Mouse (Mus musculus) hindbrain, embryonic 11.5 days (tissue): ENCODE results near the gene Arl3. TPM values are rescaled to one million over a fixed set of nuclear protein-coding genes. Genes with fewer than 3 reads are reported as not detected.

Source experiments
- ATAC-seq: fragments of 200-750 bp; cut with Nextera tagmentation; 2 replicates; pipeline ENCODE4 v1.8.0; 2017; ENCODE audit warnings: mild to moderate bottlenecking, moderate TSS enrichment, moderate library complexity; ENCODE audit not compliant: low FRiP score
- DNase-seq: peaks from one replicate; pipeline ENCODE4 v3.0.0-alpha.2; 2015; ENCODE audit warnings: low spot score
- H3K27ac ChIP-seq: fragments of 300-500 bp; sonication (generic); 2 replicates; pipeline ENCODE4 v1.5.1; 2014; ENCODE audit warnings: mild to moderate bottlenecking, low read depth, low read length
- H3K27me3 ChIP-seq: fragments of 300-500 bp; sonication (generic); 2 replicates; pipeline ENCODE4 v1.6.1; 2014; ENCODE audit warnings: mild to moderate bottlenecking, low read length, moderate library complexity, mixed read lengths; ENCODE audit not compliant: control insufficient read depth, insufficient read depth
- H3K36me3 ChIP-seq: fragments of 300-500 bp; sonication (generic); 2 replicates; pipeline ENCODE4 v1.6.1; 2014; ENCODE audit warnings: mild to moderate bottlenecking, low read length, moderate library complexity, mixed read lengths; ENCODE audit not compliant: control insufficient read depth, insufficient read depth
- H3K4me1 ChIP-seq: fragments of 300-500 bp; sonication (generic); replicated peaks from 2 replicates; pipeline ENCODE4 v1.6.1; 2014; ENCODE audit warnings: low read length, mixed read lengths; ENCODE audit not compliant: control insufficient read depth, insufficient read depth
- H3K4me2 ChIP-seq: fragments of 300-500 bp; sonication (generic); replicated peaks from 2 replicates; pipeline ENCODE4 v1.6.1; 2014; ENCODE audit warnings: mild to moderate bottlenecking, low read depth, low read length
- H3K4me3 ChIP-seq: fragments of 300-500 bp; sonication (generic); 2 replicates; pipeline ENCODE4 v1.5.1; 2014; ENCODE audit warnings: low read depth, low read length
- H3K9ac ChIP-seq: fragments of 300-500 bp; sonication (generic); 2 replicates; pipeline ENCODE4 v1.6.1; 2014; ENCODE audit warnings: low read depth, low read length
- H3K9me3 ChIP-seq: fragments of 300-500 bp; sonication (generic); 2 replicates; pipeline ENCODE4 v1.6.1; 2016; ENCODE audit warnings: low read length; ENCODE audit not compliant: control insufficient read depth
- WGBS: fragments of 180-500 bp; shearing (Covaris S2); extraction: QIAGEN DNeasy Blood & Tissue Kit; methylation state at CpG from one replicate; pipeline ENCODE4 v1.1.7; 2014; 5-methylcytosine and 5-hydroxymethylcytosine counted together
- polyA plus RNA-seq: library from polyadenylated mRNA; unstranded; fragments of >200 nt; fragmentation: Nextera tagmentation; extraction: Ambion mirVana; gene quantifications from 2 replicates; pipeline ENCODE4 v1.2.1, GENCODE M21; 2014

Gene Arl3
- polyA plus RNA-seq, 1 experiment from 2014 or later: 160 TPM

DNA sequence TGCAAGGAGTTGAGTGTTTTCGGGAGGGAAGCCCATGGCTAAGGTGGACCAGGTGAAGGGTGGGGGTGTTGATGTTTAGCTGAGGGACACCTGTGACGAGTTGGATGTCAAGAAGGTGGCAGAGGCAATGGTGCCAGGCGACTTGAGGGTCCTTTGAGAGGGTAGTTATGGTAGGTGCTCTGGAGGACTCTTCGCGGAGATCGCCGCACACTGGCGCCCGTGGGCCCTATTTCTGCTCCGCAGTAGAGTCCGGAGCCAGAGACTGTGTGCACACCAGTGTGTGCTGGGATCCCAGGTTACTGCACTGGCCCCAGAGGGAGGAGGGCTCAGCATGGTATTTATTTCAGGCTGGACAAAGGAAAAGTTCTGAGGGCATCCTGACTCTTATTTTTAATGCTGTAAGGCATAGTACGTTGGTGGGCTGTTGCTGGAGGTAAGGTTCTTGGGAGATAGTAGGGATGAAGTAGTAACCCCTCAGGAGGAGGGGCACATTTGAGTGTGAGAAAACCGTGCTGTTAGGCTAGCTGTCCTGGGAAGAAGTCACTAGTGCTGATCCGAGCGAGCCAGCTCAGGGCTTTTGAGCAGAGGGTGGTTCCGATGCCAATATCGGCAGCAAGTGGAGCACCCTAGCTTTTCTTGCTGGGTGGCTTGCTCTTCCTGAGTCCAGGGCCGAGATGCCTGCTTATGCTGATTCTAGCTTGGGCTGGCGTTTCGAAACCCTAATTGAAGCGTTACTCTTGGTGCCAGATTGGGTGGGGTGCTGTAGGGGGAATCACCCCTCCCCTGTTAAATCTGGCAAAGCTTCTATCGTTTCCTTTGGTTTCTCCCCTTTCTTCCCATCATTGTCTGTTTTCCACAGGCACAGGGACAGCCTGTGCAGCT is 26.6 kb upstream of the Arl3 start:
- Histone ChIP-seq H3K4me1 (peaks cover 2% of the 10 kb centered on the region; the same call in 1 of the 2 replicates), H3K9me3 (no peaks in the 10 kb centered on the region), H3K27ac (peak overlapping the region; percentile 54; the same call in 1 of the 2 replicates), H3K36me3 (0 out of 2 replicates have a peak, but pooled peaks cover 2% of the 10 kb centered on the region), H3K27me3 (no peaks in the 10 kb centered on the region), H3K4me2 (peak overlapping the region; percentile 93), H3K9ac (peak overlapping the region; percentile 80), H3K4me3 (peak overlapping the region; percentile 98)
- ATAC-seq (peak; percentile 38), DNase-seq (peak; percentile 10)
- WGBS: 26% methylated on average over 22 of the region's 22 CpGs

DNA sequence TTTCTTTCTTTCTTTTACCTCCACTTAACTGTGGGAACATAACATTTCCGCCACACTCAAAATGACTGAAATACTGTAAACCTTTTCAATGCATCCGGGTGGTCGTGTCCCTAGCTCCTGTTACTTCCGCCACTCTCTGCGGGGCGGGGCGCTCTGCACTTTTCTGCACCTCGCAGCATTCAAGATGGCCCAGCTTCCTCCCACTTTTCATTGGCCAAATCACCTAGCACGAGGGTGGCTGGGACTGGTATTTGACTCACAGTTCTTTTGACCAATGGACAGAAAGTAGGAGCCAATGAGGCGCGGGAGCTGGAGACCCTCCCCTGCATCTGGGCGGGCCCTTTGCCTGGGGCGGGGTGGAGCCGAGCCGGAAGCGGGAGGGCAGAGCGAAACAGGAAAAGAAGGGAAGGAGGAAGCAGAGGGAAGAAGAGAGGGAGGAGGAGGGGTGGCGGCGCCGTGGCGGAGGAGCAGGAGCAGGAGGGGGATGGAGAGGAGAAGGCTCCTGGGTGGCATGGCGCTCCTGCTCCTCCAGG is 25.8 kb upstream of the Arl3 start, which contains the start of gene Wbp1l:
Wbp1l (plus strand) TSS at position 365 of the 533 bp plus-strand sequence.
- DNase-seq (peak; percentile 97), ATAC-seq (peak; percentile 99)
- peak within 1 kb of the TSS; percentile 93 for H3K4me2 ChIP-seq
- under 1% methylated on average over 21 of the region's 22 CpGs for WGBS
- H3K4me3 ChIP-seq: peak within 1 kb of the TSS; percentile 98
- peak within 1 kb of the TSS; percentile 80 for H3K9ac ChIP-seq
- H3K36me3 ChIP-seq: 0 out of 2 replicates have a peak, but pooled peaks cover 2% of the 10 kb centered on the region
- no peaks in the 10 kb centered on the region for H3K9me3 ChIP-seq
- H3K27me3 ChIP-seq: no peaks in the 10 kb centered on the region
- peaks cover 2% of the 10 kb centered on the region; the same call in 1 of the 2 replicates for H3K4me1 ChIP-seq
- H3K27ac ChIP-seq: peak within 1 kb of the TSS; percentile 54; the same call in 1 of the 2 replicates

DNA sequence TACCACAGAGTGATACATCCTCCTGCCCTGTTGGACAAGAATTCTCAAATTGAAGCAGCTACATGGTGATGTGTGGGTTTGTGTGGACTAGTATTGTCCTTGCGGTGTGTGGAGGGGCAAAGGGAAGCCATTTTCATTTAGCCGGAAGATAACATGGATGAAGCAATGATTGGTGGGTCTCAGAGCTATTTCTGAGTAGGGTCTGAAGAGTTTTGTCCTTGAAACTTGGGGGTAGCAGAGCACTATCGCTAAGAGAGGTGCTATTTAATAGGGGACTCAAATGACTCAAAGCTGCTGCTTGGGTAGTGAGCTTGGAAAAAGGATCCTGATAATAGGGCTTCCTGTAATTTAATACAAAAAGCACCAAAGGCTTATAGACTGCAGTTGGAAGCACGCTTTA is 25.2 kb upstream of the Arl3 start:
- peak; percentile 19 for DNase-seq
- Histone ChIP-seq H3K4me2 (no peak overlapping the region), H3K27me3 (no peaks in the 10 kb centered on the region), H3K36me3 (0 out of 2 replicates have a peak, but pooled peaks cover 2% of the 10 kb centered on the region), H3K9me3 (no peaks in the 10 kb centered on the region), H3K27ac (no peak overlapping the region), H3K4me3 (peak overlapping the region; percentile 98; the same call in 1 of the 2 replicates), H3K9ac (no peak overlapping the region; the same call in 1 of the 2 replicates), H3K4me1 (peaks cover 2% of the 10 kb centered on the region; the same call in 1 of the 2 replicates)
- ATAC-seq: no peak
- WGBS: 82% methylated on average over 4 of the region's 4 CpGs

DNA sequence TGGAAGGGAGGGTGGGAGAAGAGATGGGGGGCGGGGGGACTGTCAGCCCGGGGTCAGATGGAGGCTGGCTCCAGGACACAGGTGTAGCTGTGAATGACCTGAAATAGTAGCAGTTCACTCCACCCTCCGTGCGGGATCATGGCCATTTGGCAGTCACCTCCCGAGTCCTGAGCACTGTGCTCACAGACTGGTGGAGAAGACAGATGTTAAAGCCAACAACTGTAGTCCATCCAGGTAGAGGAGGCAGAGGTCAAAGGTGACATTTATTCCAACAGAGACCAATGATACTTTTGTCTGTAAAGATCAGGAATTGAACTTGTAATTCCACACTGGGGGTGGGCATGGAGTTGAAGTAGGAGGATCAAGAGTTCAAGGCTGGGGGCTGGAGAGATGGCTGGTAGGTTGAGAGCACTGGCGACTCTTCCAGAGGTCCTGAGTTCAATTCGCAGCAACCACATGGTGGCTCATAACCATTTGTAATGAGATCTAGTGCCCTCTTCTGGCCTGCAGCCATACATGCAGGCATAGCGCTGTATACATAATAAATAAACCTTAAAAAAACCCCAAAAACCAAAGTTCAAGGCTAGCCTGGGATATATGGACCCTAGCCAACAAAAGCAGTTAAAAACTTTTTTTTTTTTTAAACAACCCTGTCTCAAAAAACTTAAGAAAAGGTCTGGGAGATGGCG is 19.9 kb upstream of the Arl3 start:
- Histone ChIP-seq H3K4me1 (no peaks in the 10 kb centered on the region), H3K4me2 (no peak overlapping the region), H3K9ac (no peak overlapping the region), H3K4me3 (no peak overlapping the region), H3K27ac (no peak overlapping the region), H3K27me3 (no peaks in the 10 kb centered on the region), H3K36me3 (peaks cover 2% of the 10 kb centered on the region; the same call in 1 of the 2 replicates), H3K9me3 (no peaks in the 10 kb centered on the region)
- ATAC-seq: no peak
- DNase-seq: no peak
- WGBS: 92% methylated on average over 9 of the region's 9 CpGs

DNA sequence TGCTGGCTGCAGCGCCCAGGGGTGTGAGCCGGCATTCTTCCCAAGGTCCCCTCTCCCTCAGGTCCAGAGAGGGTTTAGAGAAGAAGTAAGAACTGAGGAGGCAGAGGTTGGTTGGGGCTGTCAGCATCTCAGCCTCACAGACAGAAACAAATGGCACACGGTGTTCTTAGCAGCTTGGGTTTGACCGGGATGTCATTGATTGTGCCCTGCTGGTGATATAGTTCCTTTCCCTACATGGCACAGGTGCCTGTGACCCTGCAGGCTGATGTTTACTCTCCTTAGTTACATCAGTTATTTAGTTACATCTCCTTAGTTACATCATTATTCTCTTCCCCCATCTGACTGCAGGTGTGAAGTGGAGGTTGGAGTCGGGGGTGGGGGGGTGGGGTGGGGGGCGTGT is 18.6 kb upstream of the Arl3 start:
- peaks cover 2% of the 10 kb centered on the region; the same call in 1 of the 2 replicates for H3K36me3 ChIP-seq
- H3K4me2 ChIP-seq: no peak overlapping the region
- DNase-seq (no peak), ATAC-seq (no peak)
- 87% methylated on average over 6 of the region's 6 CpGs for WGBS
- no peak overlapping the region for H3K9ac ChIP-seq
- H3K27ac ChIP-seq: no peak overlapping the region
- no peaks in the 10 kb centered on the region for H3K4me1 ChIP-seq
- H3K4me3 ChIP-seq: no peak overlapping the region
- H3K9me3 ChIP-seq: no peaks in the 10 kb centered on the region
- no peaks in the 10 kb centered on the region for H3K27me3 ChIP-seq

DNA sequence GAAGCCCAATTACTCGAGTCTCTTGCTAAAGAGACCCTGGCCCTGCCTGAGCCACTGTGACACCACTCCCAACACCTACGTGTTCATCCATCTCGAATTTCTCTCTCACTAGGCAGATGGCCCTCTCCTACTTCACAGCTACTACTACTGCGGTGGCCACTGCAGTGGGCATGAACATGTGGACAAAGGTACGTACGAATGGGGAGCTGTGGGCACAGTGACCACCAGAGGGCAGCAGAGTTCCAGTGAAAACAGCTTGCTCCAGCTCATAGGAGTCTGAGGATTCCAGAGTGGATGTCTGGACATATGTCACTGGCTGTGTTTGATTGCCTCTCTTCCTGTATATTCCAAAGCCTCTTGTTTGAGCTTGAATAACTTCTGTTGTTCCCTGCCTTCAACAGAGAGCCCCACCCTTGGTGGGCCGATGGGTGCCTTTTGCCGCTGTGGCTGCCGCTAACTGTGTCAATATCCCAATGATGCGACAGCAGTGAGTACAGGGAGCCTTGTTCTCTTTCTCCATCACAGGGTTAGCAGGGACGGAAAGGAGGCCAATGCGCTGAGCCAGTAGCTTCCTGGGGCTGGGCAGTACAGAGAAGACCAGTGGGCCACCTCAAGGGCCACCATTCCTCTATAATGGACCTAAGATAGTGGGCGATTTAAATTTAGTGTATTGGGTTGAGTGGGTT is 15.0 kb upstream of the Arl3 start:
- DNase-seq (peak; percentile 93), ATAC-seq (peak; percentile 45; the same call in 1 of the 2 replicates)
- Histone ChIP-seq H3K9ac (no peak overlapping the region), H3K4me1 (no peaks in the 10 kb centered on the region), H3K4me2 (no peak overlapping the region), H3K4me3 (no peak overlapping the region), H3K9me3 (no peaks in the 10 kb centered on the region), H3K27ac (no peak overlapping the region), H3K27me3 (no peaks in the 10 kb centered on the region), H3K36me3 (no peaks in the 10 kb centered on the region; the same call in 1 of the 2 replicates)
- 62% methylated on average over 13 of the region's 13 CpGs for WGBS

DNA sequence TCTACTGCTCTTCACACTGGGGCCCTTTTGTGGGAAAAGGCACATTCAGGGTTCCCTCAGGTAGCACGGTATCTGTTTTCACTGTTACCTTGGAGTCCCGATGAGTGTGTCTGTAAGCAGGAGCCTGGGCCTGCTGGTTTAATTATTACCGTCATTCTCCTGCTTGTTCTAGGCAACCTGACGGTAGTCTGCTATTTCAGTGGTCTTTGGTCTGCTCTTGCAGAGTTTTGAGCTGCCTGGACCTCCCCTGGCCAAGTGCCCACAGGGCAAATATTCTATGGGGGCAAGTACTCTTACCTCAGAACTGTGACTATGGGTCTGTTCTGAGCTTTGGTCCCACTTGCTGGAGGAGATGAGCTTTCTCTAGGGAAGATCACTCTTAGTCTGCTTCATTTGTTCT is 2.2 kb upstream of the Arl3 start:
- no peaks in the 10 kb centered on the region for H3K4me1 ChIP-seq
- ATAC-seq: no peak
- H3K36me3 ChIP-seq: no peaks in the 10 kb centered on the region
- H3K9ac ChIP-seq: no peak overlapping the region
- H3K27me3 ChIP-seq: no peaks in the 10 kb centered on the region
- no peak overlapping the region for H3K4me3 ChIP-seq
- WGBS: 64% methylated on average over 4 of the region's 4 CpGs
- DNase-seq: no peak
- no peak overlapping the region for H3K4me2 ChIP-seq
- H3K9me3 ChIP-seq: no peaks in the 10 kb centered on the region
- no peak overlapping the region for H3K27ac ChIP-seq

DNA sequence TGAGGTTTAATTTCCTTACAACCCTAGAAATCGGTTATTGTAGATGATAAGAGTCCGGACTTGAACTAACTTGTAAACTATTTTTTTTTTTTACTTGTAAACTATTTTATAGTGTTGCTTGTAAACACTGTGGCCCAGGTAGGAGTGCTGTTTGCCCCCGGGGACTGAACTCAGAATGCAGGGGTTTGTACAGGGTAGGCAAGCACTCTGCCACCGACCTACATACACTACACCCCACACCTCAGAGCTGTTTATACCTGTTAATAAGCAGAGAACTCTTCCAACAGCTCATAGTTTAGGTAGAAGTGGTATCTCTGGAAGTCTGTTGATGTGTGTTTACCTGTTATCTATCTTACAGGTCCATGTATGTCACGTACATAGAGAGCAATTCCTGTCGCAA is 992 bp upstream of the Arl3 start:
- Histone ChIP-seq H3K27ac (no peak overlapping the region), H3K36me3 (no peaks in the 10 kb centered on the region), H3K27me3 (no peaks in the 10 kb centered on the region), H3K4me1 (no peaks in the 10 kb centered on the region), H3K4me3 (peak overlapping the region; percentile 57), H3K9ac (peak overlapping the region; percentile 55; the same call in 1 of the 2 replicates), H3K4me2 (peak overlapping the region; percentile 71), H3K9me3 (no peaks in the 10 kb centered on the region)
- ATAC-seq (no peak), DNase-seq (no peak)
- 55% methylated on average over 6 of the region's 6 CpGs for WGBS
